Mouse (Mus musculus) megakaryocyte, embryonic 14.5 days (primary cell): ENCODE measurements at regions not wholly inside any gene's neighbourhood (a gene's known extent, or its start where the extent isn't known, plus 50 kb on each side); places are given as distances from the start of the nearest gene placed in this dataset.

Source experiments
- H3K27me3 ChIP-seq: replicated peaks from 2 replicates; pipeline ENCODE3; 2012; ENCODE audit warnings: inconsistent platforms
- H3K36me3 ChIP-seq: replicated peaks from 2 replicates; pipeline ENCODE3; 2012; ENCODE audit warnings: low read length, inconsistent platforms, mixed read lengths
- H3K4me1 ChIP-seq: 2 replicates; pipeline ENCODE4 v1.6.1; 2012; ENCODE audit warnings: inconsistent platforms
- H3K4me3 ChIP-seq: replicated peaks from 2 replicates; pipeline ENCODE3; 2012; ENCODE audit warnings: moderate library complexity, mild to moderate bottlenecking, inconsistent platforms
- H3K9me3 ChIP-seq: 2 replicates; pipeline ENCODE4 v1.6.1; 2012; ENCODE audit warnings: inconsistent platforms
- FLI1 ChIP-seq: IDR thresholded peaks from 2 replicates; pipeline ENCODE4 v1.6.1; 2012; ENCODE audit warnings: low read length, inconsistent platforms, mixed read lengths
- GATA1 ChIP-seq: IDR thresholded peaks from 3 replicates; pipeline ENCODE4 v1.6.1; 2012; ENCODE audit warnings: mixed read lengths, low read length, inconsistent platforms, borderline replicate concordance

DNA sequence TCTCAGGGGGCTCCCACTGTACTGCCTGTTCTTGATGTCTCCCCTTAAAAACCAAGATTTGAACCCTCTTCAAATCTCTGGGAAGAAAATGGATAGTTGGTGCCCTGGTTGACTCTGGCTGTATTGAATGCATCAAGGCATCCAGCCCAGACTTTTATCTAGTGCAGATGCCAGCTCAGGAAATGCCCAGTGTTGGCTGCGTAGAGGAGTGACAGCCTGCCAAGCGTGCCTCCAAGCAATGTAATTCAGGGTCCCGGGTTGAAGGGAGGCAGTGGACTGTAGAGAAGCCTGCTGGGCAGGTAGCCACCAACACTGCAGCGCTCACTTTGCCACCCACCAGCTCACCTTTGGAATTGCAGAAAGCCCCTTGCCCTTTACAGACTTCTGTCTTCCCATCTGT, 146.4 kb downstream of the Opa1 start:
- TF ChIP-seq GATA1, result no peak
- no peak for TF ChIP-seq FLI1
- peaks cover 70% of the 10 kb centered on the region for H3K27me3 ChIP-seq
- no peak overlapping the region for H3K4me3 ChIP-seq
- peaks cover 14% of the 10 kb centered on the region for H3K4me1 ChIP-seq
- H3K36me3 ChIP-seq, result no peaks in the 10 kb centered on the region
- no peaks in the 10 kb centered on the region for H3K9me3 ChIP-seq

DNA sequence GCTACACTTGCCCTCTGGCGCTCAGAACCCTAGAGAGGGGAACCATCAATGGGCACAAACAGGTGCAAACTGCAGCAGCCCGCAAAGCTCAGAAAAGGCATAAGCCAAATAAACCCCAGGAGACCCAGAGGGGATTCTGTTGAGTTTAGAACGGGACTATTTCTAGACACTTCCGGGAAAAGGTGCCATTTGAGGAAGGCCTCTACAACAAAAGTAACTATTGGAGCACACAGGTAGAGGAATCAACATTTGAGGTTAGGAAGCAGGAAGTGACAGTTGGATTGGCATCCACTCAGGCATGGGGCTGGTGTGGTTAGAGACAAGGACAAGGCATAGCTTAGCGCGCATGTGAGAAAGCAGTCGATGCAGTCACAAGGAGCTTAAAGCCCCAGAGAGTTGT, 148.3 kb downstream of the Opa1 start:
- no peak overlapping the region for H3K4me3 ChIP-seq
- H3K4me1 ChIP-seq, result peaks cover 14% of the 10 kb centered on the region
- H3K36me3 ChIP-seq, result no peaks in the 10 kb centered on the region
- TF ChIP-seq FLI1 (no peak), GATA1 (no peak)
- H3K9me3 ChIP-seq, result no peaks in the 10 kb centered on the region
- H3K27me3 ChIP-seq, result peaks cover 72% of the 10 kb centered on the region

DNA sequence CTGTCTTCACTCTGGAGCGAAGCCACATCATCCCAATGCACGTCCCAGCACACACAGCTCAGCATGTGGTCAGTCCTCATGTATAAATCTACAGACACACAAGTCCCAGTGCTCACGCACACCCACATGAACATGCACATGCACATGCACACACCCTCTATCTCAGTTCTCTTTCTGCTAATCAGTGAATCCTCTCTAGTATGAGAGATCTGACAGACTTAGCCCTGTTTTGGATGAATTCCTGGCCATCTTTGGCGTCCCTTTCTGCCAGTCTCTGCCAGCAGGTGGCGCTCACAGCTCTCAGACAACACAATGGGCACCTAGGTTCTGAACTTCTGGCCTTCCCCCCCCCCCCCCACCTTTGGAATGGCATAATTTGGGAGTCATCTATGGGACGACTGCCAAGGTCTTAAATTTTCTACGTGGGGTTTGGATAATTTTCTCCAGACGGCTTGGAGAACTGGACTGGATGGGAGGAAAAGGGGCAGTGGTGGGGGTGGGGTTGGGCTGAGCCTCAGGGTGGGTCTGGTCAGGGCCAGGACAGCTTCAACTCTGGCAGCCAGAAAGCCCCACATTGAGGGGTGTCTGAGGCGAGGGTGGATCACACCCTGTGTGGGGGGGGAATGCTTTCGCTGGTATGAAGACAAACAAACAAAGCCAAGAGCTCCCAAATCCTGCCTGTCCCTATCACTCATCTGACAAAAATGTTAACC, 149.8 kb downstream of the Opa1 start:
- Histone ChIP-seq H3K27me3 (peaks cover 72% of the 10 kb centered on the region), H3K4me1 (peaks cover 14% of the 10 kb centered on the region), H3K9me3 (no peaks in the 10 kb centered on the region), H3K36me3 (no peaks in the 10 kb centered on the region), H3K4me3 (no peak overlapping the region)
- no peak for TF ChIP-seq FLI1
- TF ChIP-seq GATA1, result no peak

DNA sequence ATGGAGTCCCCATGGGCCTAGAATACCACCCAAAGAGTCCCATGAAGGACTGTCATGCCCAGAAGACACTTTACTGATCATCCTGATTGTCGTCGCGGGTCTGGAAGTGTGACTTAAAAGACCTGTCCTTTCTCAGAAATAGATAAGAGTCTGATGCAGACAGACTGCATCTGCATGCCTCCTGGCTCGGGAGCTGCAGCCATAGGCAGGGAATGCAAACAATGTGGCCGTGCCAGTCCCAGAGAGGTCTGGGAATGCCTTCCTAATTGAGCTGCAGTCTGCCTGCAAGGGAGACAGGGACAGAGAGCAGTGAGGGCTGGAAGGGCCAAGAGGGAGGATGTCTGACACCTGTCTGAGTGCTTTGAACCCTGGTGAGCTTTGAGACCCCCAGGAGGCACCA, 150.9 kb downstream of the Opa1 start:
- H3K27me3 ChIP-seq, result peaks cover 77% of the 10 kb centered on the region
- TF ChIP-seq FLI1, result no peak
- TF ChIP-seq GATA1, result no peak
- no peaks in the 10 kb centered on the region for H3K36me3 ChIP-seq
- no peaks in the 10 kb centered on the region for H3K9me3 ChIP-seq
- peaks cover 17% of the 10 kb centered on the region for H3K4me1 ChIP-seq
- H3K4me3 ChIP-seq, result no peak overlapping the region

DNA sequence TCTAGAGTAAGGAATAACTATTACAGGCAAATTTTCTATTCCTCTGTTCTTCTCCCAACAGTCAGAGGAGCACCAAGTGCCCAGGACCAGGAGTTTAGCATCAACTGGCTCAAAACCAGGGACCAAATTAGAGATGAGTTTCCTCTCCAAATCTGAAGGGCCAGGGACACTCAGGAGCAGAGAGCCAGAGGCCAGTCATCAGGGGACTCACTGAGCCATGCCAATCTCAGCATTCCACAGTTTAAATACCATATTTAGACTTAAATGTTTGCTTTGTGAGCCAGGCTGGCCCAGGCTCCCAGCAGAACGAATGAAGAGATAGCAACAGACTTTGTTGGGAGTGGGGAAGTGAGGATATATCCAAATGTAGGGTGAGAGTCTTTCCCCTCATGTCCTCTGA, 153.8 kb downstream of the Opa1 start:
- no peaks in the 10 kb centered on the region for H3K9me3 ChIP-seq
- H3K36me3 ChIP-seq, result no peaks in the 10 kb centered on the region
- no peak overlapping the region for H3K4me3 ChIP-seq
- no peak for TF ChIP-seq GATA1
- TF ChIP-seq FLI1, result no peak
- peaks cover 32% of the 10 kb centered on the region for H3K4me1 ChIP-seq
- H3K27me3 ChIP-seq, result peaks cover 73% of the 10 kb centered on the region

DNA sequence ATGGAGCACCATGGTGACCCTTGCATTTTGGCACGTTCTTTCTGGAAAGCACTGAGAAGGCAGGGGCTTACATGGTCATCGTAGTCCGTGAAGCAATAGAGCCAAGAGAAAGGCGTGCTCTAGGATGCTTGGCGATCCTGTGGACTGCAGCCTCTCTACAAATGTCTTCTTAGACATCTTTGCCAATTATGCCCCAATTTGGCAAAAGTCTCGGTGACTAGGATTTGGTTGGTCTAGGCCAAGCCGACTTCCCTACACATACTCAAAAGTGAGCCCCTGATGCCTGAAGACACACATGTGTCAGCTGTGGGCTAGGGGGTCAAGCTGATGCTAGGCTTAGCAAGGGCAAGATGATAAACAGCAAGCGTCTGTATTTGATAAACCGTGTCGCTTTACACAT, 154.7 kb downstream of the Opa1 start:
- Histone ChIP-seq H3K4me3 (no peak overlapping the region), H3K4me1 (peaks cover 29% of the 10 kb centered on the region), H3K36me3 (no peaks in the 10 kb centered on the region), H3K9me3 (no peaks in the 10 kb centered on the region), H3K27me3 (peaks cover 74% of the 10 kb centered on the region)
- TF ChIP-seq GATA1 (no peak), FLI1 (no peak)

DNA sequence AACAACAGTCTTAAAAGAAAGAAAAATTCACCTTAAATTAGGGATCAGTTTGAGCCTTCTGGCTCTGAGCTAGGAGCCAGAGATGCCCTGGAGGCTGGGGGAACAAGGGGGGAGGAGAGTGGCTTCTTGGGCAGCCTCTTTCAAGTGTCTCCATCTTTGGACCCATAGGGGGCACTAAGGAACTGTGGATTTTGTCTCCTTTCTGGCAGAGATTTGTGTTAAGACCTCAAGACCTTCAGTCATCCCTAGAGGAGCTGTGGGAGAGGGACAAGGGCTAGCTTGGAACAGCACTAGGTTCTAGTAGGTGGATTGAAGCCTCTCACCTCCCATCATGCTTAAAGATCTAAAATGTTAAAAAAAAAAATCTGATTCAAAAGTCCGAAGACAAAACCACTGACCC, 155.2 kb downstream of the Opa1 start:
- peaks cover 77% of the 10 kb centered on the region for H3K27me3 ChIP-seq
- H3K4me1 ChIP-seq, result peaks cover 29% of the 10 kb centered on the region
- TF ChIP-seq FLI1 (no peak), GATA1 (no peak)
- no peaks in the 10 kb centered on the region for H3K9me3 ChIP-seq
- no peak overlapping the region for H3K4me3 ChIP-seq
- H3K36me3 ChIP-seq, result no peaks in the 10 kb centered on the region

DNA sequence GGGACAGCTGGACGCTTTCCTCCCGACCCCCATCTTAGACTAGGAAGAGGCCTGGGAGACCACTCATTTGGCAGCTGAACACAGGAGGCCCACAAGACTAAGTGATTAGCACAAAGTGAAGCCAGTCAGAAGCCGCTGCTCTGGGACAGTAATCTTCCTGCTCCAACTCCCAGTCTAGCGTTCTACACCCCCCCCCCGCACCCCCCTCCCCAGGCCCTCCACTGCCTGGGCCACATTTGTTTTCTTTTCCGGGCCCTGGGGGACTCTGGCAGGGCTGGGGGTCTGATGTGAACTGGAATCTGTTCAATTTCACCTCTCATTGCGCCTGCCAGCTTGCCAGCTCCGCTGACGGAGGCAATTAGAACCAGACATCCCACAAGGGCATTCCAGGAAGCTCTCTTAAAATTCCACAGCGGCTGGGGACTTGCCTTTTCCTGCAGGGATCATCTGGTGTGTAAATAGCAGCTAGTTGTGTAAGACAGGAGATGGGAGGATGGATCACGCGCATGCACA, 155.7 kb downstream of the Opa1 start:
- TF ChIP-seq FLI1, result no peak
- Histone ChIP-seq H3K9me3 (no peaks in the 10 kb centered on the region), H3K4me1 (peaks cover 28% of the 10 kb centered on the region), H3K27me3 (peaks cover 77% of the 10 kb centered on the region), H3K4me3 (no peak overlapping the region), H3K36me3 (no peaks in the 10 kb centered on the region)

DNA sequence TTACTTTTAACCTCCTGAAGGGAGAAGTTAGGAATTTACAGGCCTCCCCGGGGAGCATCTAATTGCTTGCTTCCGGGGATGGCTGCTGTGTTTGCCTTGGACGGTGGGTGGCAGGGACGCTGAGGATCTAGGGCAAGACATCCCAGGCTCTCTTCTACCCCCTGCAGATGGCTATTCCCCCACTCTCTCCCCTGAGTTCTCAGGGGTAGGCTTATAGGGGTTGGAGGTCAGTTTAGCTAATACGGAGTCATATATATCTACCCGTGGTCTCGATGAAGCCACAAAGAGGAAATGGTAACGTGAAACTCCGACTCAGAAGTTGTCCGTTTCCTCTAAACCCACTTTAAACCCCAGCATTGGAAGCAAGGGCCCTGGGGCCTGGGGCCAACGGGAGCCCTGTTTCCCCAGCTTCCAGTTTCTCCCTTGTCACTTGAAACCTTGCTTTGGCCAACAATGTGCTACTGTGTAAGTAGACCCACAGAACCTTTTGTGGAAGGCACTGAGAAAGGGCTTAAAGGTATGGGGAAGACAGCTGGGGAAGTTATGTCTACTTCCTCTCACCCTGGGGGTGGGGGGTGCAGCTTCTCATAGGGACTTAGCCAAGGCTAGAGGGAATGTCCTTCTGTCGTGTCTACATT, 156.4 kb downstream of the Opa1 start:
- Histone ChIP-seq H3K27me3 (peaks cover 77% of the 10 kb centered on the region), H3K9me3 (no peaks in the 10 kb centered on the region), H3K4me1 (peaks cover 24% of the 10 kb centered on the region), H3K36me3 (no peaks in the 10 kb centered on the region), H3K4me3 (peak overlapping the region; percentile 34)
- TF ChIP-seq FLI1 (no peak), GATA1 (no peak)

DNA sequence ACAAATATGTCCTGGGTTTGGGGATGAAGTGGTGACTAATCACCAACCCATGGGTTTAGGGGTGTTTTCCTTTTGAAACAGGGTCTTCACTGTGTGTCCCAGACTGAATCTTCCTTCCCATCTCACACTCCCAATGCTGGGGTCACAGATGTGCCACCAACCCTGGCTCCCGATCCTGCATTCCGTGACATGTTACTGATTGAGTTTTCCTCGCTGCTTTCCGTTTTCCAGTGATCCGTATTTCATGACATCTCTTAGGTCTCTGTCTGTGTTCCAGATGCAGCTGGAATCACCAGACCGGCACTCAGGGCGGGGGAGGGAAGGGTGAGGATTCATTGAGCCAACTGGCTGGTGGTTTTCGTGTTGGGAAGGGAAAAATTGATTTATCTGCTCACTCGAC, 157.1 kb downstream of the Opa1 start:
- H3K27me3 ChIP-seq, result peaks cover 74% of the 10 kb centered on the region
- no peaks in the 10 kb centered on the region for H3K9me3 ChIP-seq
- TF ChIP-seq GATA1, result no peak
- no peak for TF ChIP-seq FLI1
- H3K4me3 ChIP-seq, result no peak overlapping the region
- H3K36me3 ChIP-seq, result no peaks in the 10 kb centered on the region
- peaks cover 24% of the 10 kb centered on the region for H3K4me1 ChIP-seq

DNA sequence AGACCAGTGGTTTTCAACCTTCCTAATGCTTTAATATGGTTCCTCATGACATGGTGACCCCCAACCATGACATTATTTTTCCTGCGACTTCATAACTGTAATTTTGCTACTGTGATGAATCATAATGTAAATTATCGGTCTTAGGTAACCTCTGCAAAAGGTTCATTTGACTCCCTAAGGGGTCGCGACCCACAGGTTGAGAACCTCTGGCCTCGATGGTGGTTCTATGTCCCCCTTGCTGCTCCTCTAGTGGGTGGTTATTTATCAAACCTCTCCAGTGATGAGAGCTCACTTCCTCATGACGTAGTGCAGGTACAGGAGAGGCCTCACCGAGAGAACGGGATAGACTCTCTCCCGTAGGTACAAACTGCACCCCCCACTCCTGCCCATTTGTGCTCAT, 158.9 kb downstream of the Opa1 start:
- Histone ChIP-seq H3K36me3 (no peaks in the 10 kb centered on the region), H3K4me3 (no peak overlapping the region), H3K9me3 (no peaks in the 10 kb centered on the region), H3K4me1 (peaks cover 40% of the 10 kb centered on the region), H3K27me3 (peaks cover 60% of the 10 kb centered on the region)
- no peak for TF ChIP-seq FLI1
- no peak for TF ChIP-seq GATA1
